Mouse (Mus musculus): Measurements from ENCODE around the gene Smyd2.

- TF ChIP-seq MYC (IDR thresholded peaks at IDR 0.05; ENCODE audit: low read depth, low read length) (no peak), NELFE (IDR thresholded peaks at IDR 0.05; ENCODE audit: low read depth, low read length) (no peak), RCOR1 (conservative IDR thresholded peaks at IDR 0.05; ENCODE audit: low read depth, low read length) (no peak)
These were observed 57.2 kb downstream of the Smyd2 start for GRCm38 (mm10) chr1:189864846-189865560.
